Comparison of ENCODE assay signal across 7 mouse cellular contexts in genomic region chr7:140082242-140082678, GRCm38 (mm10). TPM values are rescaled to one million over a fixed set of nuclear protein-coding genes. Genes with fewer than 3 reads are reported as not detected.
DNase-seq lines count a peak whose midpoint lies in the region; ATAC-seq and TF ChIP-seq lines count a peak whose summit lies in the region.

TSS of gene Caly (minus strand) at chr7:140082548.

- H3K4me1 ChIP-seq in ES-E14 (ENCODE audit: control insufficient read depth in 2 of 2, insufficient read depth in 2 of 2, low read length in 2 of 2, poor library complexity in 1 of 2), result peaks cover 0 to 2% of the 10 kb centered on the region in 2 experiments; a peak in 1 of 4 replicates
- peaks cover 13% of the 10 kb centered on the region for H3K4me1 ChIP-seq in embryonic facial prominence, embryonic 13.5 days
- H3K4me1 ChIP-seq in hindbrain, postnatal 0 days (ENCODE audit: insufficient read depth, low read length), result no peaks in the 10 kb centered on the region
- H3K4me1 ChIP-seq in limb, embryonic 12.5 days (replicated peaks), result peaks cover 13% of the 10 kb centered on the region
- peaks cover 16% of the 10 kb centered on the region for H3K4me1 ChIP-seq in neural tube, embryonic 14.5 days (ENCODE audit: control insufficient read depth, insufficient read depth, low read length)

- no peaks in the 10 kb centered on the region for H3K9me3 ChIP-seq in ES-E14 (ENCODE audit: control insufficient read depth, insufficient read depth, low read depth, low read length)
- no peaks in the 10 kb centered on the region for H3K9me3 ChIP-seq in embryonic facial prominence, embryonic 13.5 days
- no peaks in the 10 kb centered on the region for H3K9me3 ChIP-seq in hindbrain, postnatal 0 days (ENCODE audit: low read length)
- no peaks in the 10 kb centered on the region for H3K9me3 ChIP-seq in limb, embryonic 12.5 days
- H3K9me3 ChIP-seq in neural tube, embryonic 14.5 days (ENCODE audit: control insufficient read depth, low read length), result no peaks in the 10 kb centered on the region

- no peak within 1 kb of the TSS for H3K27ac ChIP-seq in ES-E14 (ENCODE audit: insufficient read depth, low read depth, low read length, poor library complexity, severe bottlenecking)
- no peak within 1 kb of the TSS for H3K27ac ChIP-seq in embryonic facial prominence, embryonic 13.5 days
- H3K27ac ChIP-seq in hindbrain, postnatal 0 days, result peak within 1 kb of the TSS; percentile 92
- H3K27ac ChIP-seq in limb, embryonic 12.5 days, result no peak within 1 kb of the TSS
- H3K27ac ChIP-seq in neural tube, embryonic 14.5 days (ENCODE audit: low read depth, low read length), result peak within 1 kb of the TSS; percentile 85

- TF ChIP-seq CTCF in hindbrain, postnatal 0 days (IDR thresholded peaks at IDR 0.05; ENCODE audit: low read depth), result peak; percentile 94

- in situ Hi-C loops in ES-E14 (cut with MboI; ENCODE audit: low sequenced_read_pairs in 2 of 2, unreplicated experiment in 2 of 2), result loop anchor here in 1 of 2 experiments (5.0 kb wide), 1 partner anchor 60 kb away; no protein-coding TSS in a partner anchor

- 5% methylated on average over 18 of the region's 18 CpGs for WGBS in embryonic facial prominence, embryonic 13.5 days
- 2% methylated on average over 18 of the region's 18 CpGs for WGBS in hindbrain, postnatal 0 days
- WGBS in limb, embryonic 12.5 days, result 5% methylated on average over 18 of the region's 18 CpGs
- WGBS in neural tube, embryonic 14.5 days, result 4% methylated on average over 18 of the region's 18 CpGs

- DNase-seq in ES-E14 (ENCODE audit: low read depth, low spot score), result peak; percentile 71
- peak; percentile 88 for DNase-seq in ZHBTc4 (ENCODE audit: low read depth, low spot score)
- peak; percentile 95 for DNase-seq in hindbrain, postnatal 0 days (ENCODE audit: low spot score)
- DNase-seq in c-Kit-positive CD71-positive TER-119-positive erythroid progenitor cells, embryonic 14.5 days (ENCODE audit: low spot score), result no peak

- no peaks in the 10 kb centered on the region for H3K36me3 ChIP-seq in ES-E14 (ENCODE audit: control insufficient read depth, insufficient read depth, low read length, poor library complexity, severe bottlenecking)
- H3K36me3 ChIP-seq in embryonic facial prominence, embryonic 13.5 days, result no peaks in the 10 kb centered on the region
- H3K36me3 ChIP-seq in hindbrain, postnatal 0 days (ENCODE audit: insufficient read depth, low read length), result no peaks in the 10 kb centered on the region
- no peaks in the 10 kb centered on the region for H3K36me3 ChIP-seq in limb, embryonic 12.5 days
- H3K36me3 ChIP-seq in neural tube, embryonic 14.5 days (ENCODE audit: control insufficient read depth, insufficient read depth, low read length), result no peaks in the 10 kb centered on the region

- peak; percentile 56; the same call in 1 of the 2 replicates for ATAC-seq in embryonic facial prominence, embryonic 13.5 days (ENCODE audit: insufficient number of reproducible peaks, insufficient read depth, low FRiP score, low TSS enrichment, low read depth)
- peak; percentile 91 for ATAC-seq in hindbrain, postnatal 0 days
- ATAC-seq in limb, embryonic 12.5 days (ENCODE audit: insufficient number of reproducible peaks, insufficient read depth, low FRiP score, low TSS enrichment, low read depth), result peak; percentile 17; the same call in 1 of the 2 replicates
- ATAC-seq in neural tube, embryonic 14.5 days (ENCODE audit: low read depth), result peak; percentile 90

- peaks cover 48% of the 10 kb centered on the region for H3K27me3 ChIP-seq in embryonic facial prominence, embryonic 13.5 days
- no peaks in the 10 kb centered on the region for H3K27me3 ChIP-seq in hindbrain, postnatal 0 days (ENCODE audit: insufficient read depth, low read length)
- H3K27me3 ChIP-seq in limb, embryonic 12.5 days, result peaks cover 54% of the 10 kb centered on the region
- H3K27me3 ChIP-seq in neural tube, embryonic 14.5 days (ENCODE audit: control insufficient read depth, insufficient read depth, low read length), result no peaks in the 10 kb centered on the region

- H3K4me3 ChIP-seq in ES-E14 (ENCODE audit: insufficient read depth in 1 of 2, low read depth in 1 of 2, low read length in 2 of 2, poor library complexity in 1 of 2, severe bottlenecking in 1 of 2), result no peak within 1 kb of the TSS
- H3K4me3 ChIP-seq in embryonic facial prominence, embryonic 13.5 days, result no peak within 1 kb of the TSS
- H3K4me3 ChIP-seq in hindbrain, postnatal 0 days (ENCODE audit: low read length), result peak within 1 kb of the TSS; percentile 46
- peak within 1 kb of the TSS; percentile 32 for H3K4me3 ChIP-seq in limb, embryonic 12.5 days (replicated peaks)
- peak within 1 kb of the TSS; percentile 50 for H3K4me3 ChIP-seq in neural tube, embryonic 14.5 days (ENCODE audit: low read depth, low read length)

- H3K4me2 ChIP-seq in embryonic facial prominence, embryonic 13.5 days, result peak within 1 kb of the TSS; percentile 55
- H3K4me2 ChIP-seq in hindbrain, postnatal 0 days (ENCODE audit: low read depth, low read length), result peak within 1 kb of the TSS; percentile 63
- H3K4me2 ChIP-seq in limb, embryonic 12.5 days, result peak within 1 kb of the TSS; percentile 54; the same call in 1 of the 2 replicates
- peak within 1 kb of the TSS; percentile 64 for H3K4me2 ChIP-seq in neural tube, embryonic 14.5 days (ENCODE audit: low read depth, low read length)

- H3K9ac ChIP-seq in ES-E14 (ENCODE audit: insufficient read depth, low read depth, low read length, poor library complexity, severe bottlenecking), result no peak within 1 kb of the TSS
- no peak within 1 kb of the TSS for H3K9ac ChIP-seq in embryonic facial prominence, embryonic 13.5 days
- H3K9ac ChIP-seq in hindbrain, postnatal 0 days (replicated peaks; ENCODE audit: low read length), result peak within 1 kb of the TSS; percentile 62
- no peak within 1 kb of the TSS for H3K9ac ChIP-seq in limb, embryonic 12.5 days (replicated peaks)
- peak within 1 kb of the TSS; percentile 68 for H3K9ac ChIP-seq in neural tube, embryonic 14.5 days (replicated peaks; ENCODE audit: low read depth, low read length)

TF ChIP-seq in ES-E14, 5 proteins besides CTCF, POLR2A, EP300 and RAD21:
- TF ChIP-seq MAFK (IDR thresholded peaks at IDR 0.05; ENCODE audit: insufficient read depth, low read depth, low read length), result no peak
- no peak for TF ChIP-seq CHD2 (IDR thresholded peaks at IDR 0.05; ENCODE audit: low read depth, low read length)
- no peak for TF ChIP-seq ZNF384 (IDR thresholded peaks at IDR 0.05; ENCODE audit: low read depth, low read length)
- no peak for TF ChIP-seq HCFC1 (IDR thresholded peaks at IDR 0.05; ENCODE audit: borderline replicate concordance, insufficient read depth, low read length)

RNA-seq across cellular contexts. Expression of gene Caly, which starts in this region (rescaled TPM):
- total RNA-seq in ES-E14 (2012; rRNA removed), result 0.26 TPM in 1 of 2 replicates, not detected in the other
- polyA plus RNA-seq in embryonic facial prominence, embryonic 13.5 days (2015; fragmentation: Nextera tagmentation; extraction: Ambion mirVana), result 3.1 and 4.0 TPM in 2 replicates
- total RNA-seq in hindbrain, postnatal 0 days (2014; rRNA removed), result 422 and 452 TPM in 2 replicates
- polyA plus RNA-seq in hindbrain, postnatal 0 days (2015; fragmentation: Nextera tagmentation; extraction: Ambion mirVana), result 460 and 486 TPM in 2 replicates
- 1.8 and 2.5 TPM in 2 replicates for polyA plus RNA-seq in limb, embryonic 12.5 days (2016; fragmentation: Nextera tagmentation; extraction: Ambion mirVana)
- 209 and 365 TPM in 2 replicates for polyA plus RNA-seq in neural tube, embryonic 14.5 days (2014; fragmentation: Nextera tagmentation; extraction: Ambion mirVana)

Comparison
In these comparisons a context has a peak if more than half of its experiments do, and no peak if none do; other contexts are left out.
1. RNA of gene Caly (total RNA-seq): 422 to 452 TPM in hindbrain, postnatal 0 days; 0.26 TPM in ES-E14; every median in the first group is over 100 times any median in the second.
2. RNA of gene Caly (polyA plus RNA-seq): 460 to 486 TPM in hindbrain, postnatal 0 days and 209 to 365 TPM in neural tube, embryonic 14.5 days; 3.1 to 4.0 TPM in embryonic facial prominence, embryonic 13.5 days and 1.8 to 2.5 TPM in limb, embryonic 12.5 days; every median in the first group is over 10 times any median in the second.
3. Peak in DNase-seq in ES-E14; RNA of the gene not detected or under 1 TPM.
4. H3K27ac ChIP-seq: peak in hindbrain, postnatal 0 days (single experiment) and neural tube, embryonic 14.5 days (single experiment); none in ES-E14 (single experiment), embryonic facial prominence, embryonic 13.5 days (single experiment) and limb, embryonic 12.5 days (single experiment).
5. H3K4me3 ChIP-seq: peak in hindbrain, postnatal 0 days (single experiment), limb, embryonic 12.5 days (single experiment) and neural tube, embryonic 14.5 days (single experiment); none in ES-E14 (0 of 2) and embryonic facial prominence, embryonic 13.5 days (single experiment).
6. H3K9ac ChIP-seq: peak in hindbrain, postnatal 0 days (single experiment) and neural tube, embryonic 14.5 days (single experiment); none in ES-E14 (single experiment), embryonic facial prominence, embryonic 13.5 days (single experiment) and limb, embryonic 12.5 days (single experiment).
7. ATAC-seq: peak in every context shown above with its lines; median percentile 91 in hindbrain, postnatal 0 days; 90 in neural tube, embryonic 14.5 days; 56 in embryonic facial prominence, embryonic 13.5 days; 17 in limb, embryonic 12.5 days.
8. Peak in every context shown above with its lines, with median percentiles within 50 percentile points of each other: H3K4me2 ChIP-seq.